Mouse (Mus musculus) midbrain, embryonic 13.5 days (tissue): Measurements from ENCODE around the gene Ccdc58. TPM values are rescaled to one million over a fixed set of nuclear protein-coding genes. Genes with fewer than 3 reads are reported as not detected.

ENCODE experiments used
- polyA plus RNA-seq: library from polyadenylated mRNA; unstranded; fragments of >200 nt; fragmentation: Nextera tagmentation; extraction: Ambion mirVana; gene quantifications from 2 replicates; pipeline ENCODE4 v1.2.1, GENCODE M21; 2015

Gene Ccdc58
- polyA plus RNA-seq, 1 experiment from 2014 or later = 44.8 TPM

Other genes starting within 250 kb of the Ccdc58 start
- 0.24 and 0.35 TPM in 2 replicates for gene Parp14, start 200.1 kb upstream of the Ccdc58 start, polyA plus RNA-seq
- gene Parp9, start 133.2 kb upstream of the Ccdc58 start, polyA plus RNA-seq = 1.5 and 1.8 TPM in 2 replicates
- gene Dtx3l, start 132.5 kb upstream of the Ccdc58 start, polyA plus RNA-seq = 1.3 and 1.4 TPM in 2 replicates
- gene Kpna1, start 92.9 kb upstream of the Ccdc58 start, polyA plus RNA-seq = 79.8 and 84.1 TPM in 2 replicates
- 14.5 and 14.8 TPM in 2 replicates for gene Wdr5b, start 30.5 kb upstream of the Ccdc58 start, polyA plus RNA-seq
- 158 and 170 TPM in 2 replicates for gene Fam162a, start 91 bp upstream of the Ccdc58 start, polyA plus RNA-seq
- not detected in 2 replicates for gene Csta1, start 59.6 kb downstream of the Ccdc58 start, polyA plus RNA-seq
- 0.59 TPM in 1 of 2 replicates, not detected in the other for gene Stfa2l1, start 85.1 kb downstream of the Ccdc58 start, polyA plus RNA-seq
- 1.1 TPM in 1 of 2 replicates, not detected in the other for gene Gm5483, start 112.5 kb downstream of the Ccdc58 start, polyA plus RNA-seq
- not detected in 2 replicates for gene Gm5416, start 138.7 kb downstream of the Ccdc58 start, polyA plus RNA-seq
- 1.4 TPM in 1 of 2 replicates, not detected in the other for gene 2010005H15Rik, start 149.8 kb downstream of the Ccdc58 start, polyA plus RNA-seq
- 0.48 and 1.0 TPM in 2 replicates for gene Stfa1, start 205.3 kb downstream of the Ccdc58 start, polyA plus RNA-seq